Mouse (Mus musculus): Measurements from ENCODE around the gene H2al2a. TPM values are rescaled to one million over a fixed set of nuclear protein-coding genes. Genes with fewer than 3 reads are reported as not detected.
"Not testable (repeated sequence)": the region's sequence is repeated elsewhere in the genome, so short reads cannot be mapped to it uniquely, and the experiment has no call there.

H2al2a gene
- total RNA-seq, 2 experiments from 2014 or later, result not detected

DNA sequence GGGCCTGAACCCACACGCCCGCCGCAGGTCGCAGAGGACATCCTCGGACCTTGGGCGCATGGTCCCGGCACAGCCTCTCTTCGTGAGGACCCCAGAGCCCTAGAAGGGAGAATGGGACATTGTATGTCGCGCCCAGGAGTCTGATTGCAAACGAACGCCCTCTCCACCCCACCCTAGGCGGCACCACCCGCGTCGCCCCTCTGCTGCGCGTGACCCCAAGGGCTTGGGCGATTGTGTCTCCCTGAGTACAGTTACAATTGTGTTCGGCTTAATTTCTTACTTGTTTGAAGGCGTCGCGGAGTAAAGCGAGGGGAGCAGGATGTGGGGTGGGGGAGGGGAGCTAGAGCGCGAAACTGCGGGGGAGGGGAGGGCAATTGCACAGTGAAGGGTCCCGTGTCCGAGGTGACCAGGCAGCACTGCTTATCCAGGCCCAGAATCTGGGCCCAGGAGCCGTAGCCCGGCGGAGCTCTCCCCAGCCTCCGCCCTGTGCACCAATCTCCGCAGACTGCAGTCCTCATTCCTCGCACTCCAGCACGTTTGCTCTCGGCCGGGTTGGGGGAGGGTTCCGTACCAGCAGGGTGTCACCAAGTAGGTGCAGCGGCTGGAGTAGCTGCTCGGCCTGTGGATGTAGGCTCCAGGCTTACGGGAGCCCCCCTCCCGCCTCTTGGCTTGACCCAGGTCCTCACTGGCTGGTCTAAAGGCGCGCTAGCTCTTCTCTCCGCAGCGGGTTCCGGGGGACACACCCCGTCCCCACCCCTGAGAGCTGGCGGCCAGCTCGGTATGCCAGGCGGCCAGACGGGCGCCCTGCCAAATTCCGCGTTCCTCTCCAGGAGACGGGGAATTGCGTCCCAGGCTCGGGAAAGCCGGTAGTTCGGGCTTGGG is 31.6 kb upstream of the H2al2a start:
- peak; percentile 76 to 86 for DNase-seq (ENCODE audit: low spot score in 2 of 2)

DNA sequence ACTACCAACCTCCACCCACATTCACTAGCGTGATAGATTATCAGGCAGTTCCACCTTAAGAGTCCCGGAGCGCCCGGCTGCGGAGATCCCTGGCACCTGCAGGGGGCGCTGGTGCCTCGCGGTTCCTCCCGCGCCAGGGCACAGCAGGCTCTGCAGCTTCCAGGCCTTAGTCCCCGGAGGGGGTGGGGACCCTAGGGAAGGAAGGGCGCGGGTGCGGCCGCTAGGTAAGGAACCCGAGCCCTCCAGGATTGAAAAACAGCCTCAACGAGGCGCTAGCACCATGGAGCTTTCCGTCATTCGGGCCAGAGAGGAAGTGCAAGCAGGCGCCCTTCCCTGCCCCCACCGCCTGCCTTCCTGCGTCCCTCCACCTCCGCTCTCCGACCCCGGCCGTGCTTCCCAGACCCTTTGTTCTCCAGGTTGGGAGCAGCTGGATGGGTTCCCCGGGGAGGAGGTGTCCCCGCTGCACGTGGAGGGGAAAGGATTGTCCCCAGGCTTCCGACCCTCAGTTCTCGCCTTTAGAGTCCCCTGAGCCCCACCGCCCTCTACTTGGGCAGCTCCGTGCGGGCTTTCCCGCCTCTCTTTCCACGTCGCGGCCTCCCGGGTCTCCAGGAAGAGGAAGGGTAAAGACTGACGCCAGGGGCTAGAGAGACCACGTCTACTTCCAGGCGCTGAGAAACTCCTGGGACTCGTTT is 30.8 kb upstream of the H2al2a start:
- peak; percentile 95 for DNase-seq (ENCODE audit: low spot score in 2 of 2)

DNA sequence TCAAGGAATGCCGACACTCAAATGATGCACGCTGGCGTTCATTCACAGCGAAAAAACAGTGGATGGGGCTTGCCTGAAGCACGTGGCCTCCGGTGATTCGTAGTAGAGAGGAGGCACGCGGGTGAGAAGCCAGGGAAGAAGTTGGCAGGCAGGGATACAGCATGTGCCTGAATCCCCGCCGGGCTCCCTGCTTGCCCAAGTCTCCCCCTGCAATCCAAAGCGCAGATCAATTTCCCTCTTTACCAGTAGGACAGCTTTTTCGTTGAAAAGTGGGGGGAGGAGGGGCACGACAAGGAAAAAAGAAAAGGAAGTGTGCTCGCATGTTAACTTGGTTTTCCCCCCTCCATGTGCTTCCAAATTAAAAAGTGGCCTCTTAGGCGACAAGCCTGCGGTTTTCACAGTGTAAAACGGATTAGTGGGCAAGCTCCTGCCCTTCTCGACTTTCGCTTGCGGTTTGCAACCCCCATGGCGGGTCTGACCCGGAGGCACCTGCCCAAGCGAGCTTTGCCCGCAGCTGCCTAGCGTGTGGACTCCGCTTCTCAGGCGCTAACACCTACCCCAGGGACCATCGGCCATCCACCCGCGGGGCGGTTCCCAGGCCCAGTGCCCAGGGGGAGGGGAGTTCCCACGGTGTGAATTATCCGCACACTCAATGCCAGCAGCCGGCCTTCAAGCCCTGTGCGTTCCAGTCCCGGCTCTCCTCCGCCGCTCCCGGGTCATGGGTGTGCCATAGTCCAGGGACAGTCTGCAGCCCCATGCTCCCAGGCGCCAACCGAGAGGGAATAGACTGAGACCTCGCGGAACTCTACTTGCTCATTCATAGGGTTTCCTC is 29.6 kb upstream of the H2al2a start:
- no peak for DNase-seq (ENCODE audit: low spot score in 2 of 2)

DNA sequence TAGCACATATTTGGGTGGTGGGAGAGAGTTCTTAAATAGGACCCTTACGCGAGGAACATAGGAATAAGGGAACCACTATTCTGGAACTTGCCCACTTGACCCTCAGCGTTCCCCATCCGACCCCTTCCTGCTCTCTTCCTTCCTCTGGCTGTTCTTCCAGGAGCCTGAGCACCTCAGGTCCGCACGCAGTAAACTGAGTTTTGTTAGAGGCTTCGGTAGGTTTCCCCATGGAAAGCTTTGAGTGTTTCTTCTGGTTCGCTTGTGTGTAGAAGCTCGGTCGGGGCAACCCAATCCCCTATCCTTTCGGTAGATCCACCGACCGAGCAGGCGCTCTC is 29.0 kb upstream of the H2al2a start:
- no peak for DNase-seq (ENCODE audit: low spot score in 2 of 2)

DNA sequence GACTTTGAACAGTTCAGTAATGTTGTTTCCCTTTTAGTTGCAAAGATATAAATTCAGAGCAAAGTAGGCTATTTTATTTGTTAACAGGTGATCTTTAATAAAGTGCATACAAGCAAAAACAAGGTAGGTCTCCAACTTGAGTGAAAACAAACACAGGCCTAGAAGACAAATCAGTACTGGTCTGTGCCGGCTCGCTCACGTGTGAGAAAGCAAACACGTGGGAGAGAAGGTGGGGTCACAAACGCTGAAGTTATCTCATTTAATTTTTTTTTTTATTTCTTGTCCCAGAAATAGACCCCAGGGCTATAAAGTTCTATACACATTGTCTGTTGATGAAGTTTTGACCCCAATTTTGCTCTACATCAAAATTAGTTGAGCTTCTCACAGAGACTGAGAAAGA is 28.4 kb upstream of the H2al2a start:
- no peak for DNase-seq (ENCODE audit: low spot score in 2 of 2)

DNA sequence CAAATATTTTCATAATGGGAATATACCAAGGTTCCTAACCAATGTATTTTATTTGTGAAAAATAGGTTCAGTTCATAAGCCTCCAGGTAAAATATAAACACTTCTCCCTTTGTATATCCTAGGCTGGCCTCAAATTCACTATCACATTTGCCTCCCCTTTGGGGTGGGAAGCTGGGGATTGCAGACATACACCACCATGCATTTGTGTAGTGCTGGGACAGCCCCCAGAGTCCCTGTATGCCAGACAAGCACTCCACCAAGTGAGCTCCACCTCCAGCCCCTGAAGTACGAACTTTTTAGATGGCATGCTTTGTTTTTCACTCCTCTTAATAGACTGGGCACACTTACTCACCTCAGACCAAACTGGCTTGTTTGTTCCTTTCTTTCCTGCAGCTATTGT is 26.1 kb upstream of the H2al2a start:
- DNase-seq (ENCODE audit: low spot score in 2 of 2), result no peak

DNA sequence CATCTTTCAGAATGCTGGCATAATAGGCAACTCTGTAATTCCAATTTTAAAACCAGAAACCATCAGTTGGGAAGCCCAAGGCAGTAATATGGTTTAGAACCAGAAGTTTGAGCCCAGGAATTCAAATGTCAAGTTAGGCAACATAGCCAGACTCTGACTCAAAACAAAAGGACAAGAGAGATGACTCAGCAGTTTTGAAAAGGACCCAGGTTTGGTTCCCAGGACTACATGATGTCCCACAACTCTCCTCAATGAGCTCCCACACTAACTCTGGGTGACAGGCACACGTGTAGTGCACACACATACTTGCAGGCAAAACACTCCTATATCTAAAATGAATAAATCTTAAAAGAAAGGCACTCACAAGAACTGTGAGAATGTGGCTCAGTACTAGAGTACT is 22.4 kb upstream of the H2al2a start:
- DNase-seq (ENCODE audit: low spot score in 2 of 2), result no peak

DNA sequence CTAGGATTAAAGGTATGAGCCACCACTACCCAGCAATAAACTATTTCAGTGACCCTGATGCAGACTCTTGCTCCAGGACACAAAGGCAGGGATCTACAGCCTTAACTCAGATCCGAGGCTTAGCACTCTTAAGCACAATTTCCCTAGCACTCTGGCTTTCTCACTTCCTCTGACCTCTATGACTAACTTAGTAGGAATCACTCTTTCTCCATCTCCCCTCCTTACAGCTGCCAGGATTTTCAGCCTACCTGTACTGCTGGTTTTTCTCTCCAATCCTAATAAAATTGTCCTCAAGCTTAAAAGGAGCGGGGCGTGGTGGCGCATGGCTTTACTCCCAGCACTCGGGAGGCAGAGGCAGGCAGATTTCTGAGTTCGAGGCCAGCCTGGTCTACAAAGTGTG is 20.6 kb upstream of the H2al2a start:
- DNase-seq (ENCODE audit: low spot score in 2 of 2), result no peak

DNA sequence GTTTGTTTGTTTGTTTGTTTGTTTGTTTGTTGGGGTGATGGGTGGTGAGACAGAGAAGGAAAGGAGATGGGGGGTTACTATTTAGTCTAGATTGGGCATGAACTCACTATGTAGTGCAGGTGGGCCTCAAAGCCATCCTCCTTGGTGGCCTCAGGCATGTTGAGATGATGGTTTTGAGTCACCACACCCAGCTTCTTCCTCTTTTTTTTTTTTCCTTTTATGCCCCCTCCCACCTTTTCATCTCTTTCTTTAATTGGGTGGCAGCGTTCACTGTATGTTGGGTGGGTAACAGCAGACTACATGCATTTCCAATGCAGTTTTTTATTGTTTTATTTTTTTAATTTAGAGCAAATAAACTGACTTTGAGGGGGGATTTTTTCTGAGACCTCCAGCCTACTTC is 19.9 kb upstream of the H2al2a start:
- no peak for DNase-seq (ENCODE audit: low spot score in 2 of 2)

DNA sequence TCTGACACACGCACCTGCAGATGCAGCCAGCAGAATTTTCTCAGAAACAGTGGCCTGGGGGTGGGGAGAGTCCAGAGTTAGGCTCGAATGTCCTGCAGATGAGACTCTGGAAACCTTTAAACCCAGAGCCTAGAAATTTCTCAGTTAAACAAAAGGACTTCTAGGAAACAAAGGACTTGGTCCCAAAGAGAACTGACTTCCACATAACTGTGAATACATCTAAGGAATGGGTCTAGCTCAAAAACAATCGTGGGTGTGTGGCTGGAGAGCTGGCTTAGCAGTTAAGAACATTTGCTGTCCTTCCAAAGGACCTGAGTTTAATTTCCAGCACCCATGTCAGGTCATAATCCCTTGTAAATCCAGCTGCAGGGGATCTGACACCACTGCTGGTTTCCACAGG is 18.8 kb upstream of the H2al2a start:
- no peak for DNase-seq (ENCODE audit: low spot score in 2 of 2)

DNA sequence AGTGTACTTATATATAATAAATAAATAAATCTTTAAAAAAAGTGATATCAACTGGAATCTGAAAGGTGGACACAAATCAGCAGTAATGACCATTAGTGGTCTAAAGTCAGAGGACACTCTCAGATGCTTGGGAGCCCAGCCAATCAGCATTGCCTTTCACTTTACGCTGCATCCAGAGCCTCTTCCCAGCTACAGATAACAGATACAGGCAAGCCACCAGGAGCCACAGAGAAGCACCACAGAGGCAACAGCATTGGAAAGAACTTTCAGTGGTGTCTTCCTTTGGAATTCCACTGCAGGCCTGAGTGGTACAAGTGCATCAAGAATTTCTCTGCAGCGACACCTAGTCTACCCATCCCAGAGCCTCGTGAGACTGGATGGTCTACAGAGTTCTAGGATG is 16.1 kb upstream of the H2al2a start:
- no peak for DNase-seq (ENCODE audit: low spot score in 2 of 2)

DNA sequence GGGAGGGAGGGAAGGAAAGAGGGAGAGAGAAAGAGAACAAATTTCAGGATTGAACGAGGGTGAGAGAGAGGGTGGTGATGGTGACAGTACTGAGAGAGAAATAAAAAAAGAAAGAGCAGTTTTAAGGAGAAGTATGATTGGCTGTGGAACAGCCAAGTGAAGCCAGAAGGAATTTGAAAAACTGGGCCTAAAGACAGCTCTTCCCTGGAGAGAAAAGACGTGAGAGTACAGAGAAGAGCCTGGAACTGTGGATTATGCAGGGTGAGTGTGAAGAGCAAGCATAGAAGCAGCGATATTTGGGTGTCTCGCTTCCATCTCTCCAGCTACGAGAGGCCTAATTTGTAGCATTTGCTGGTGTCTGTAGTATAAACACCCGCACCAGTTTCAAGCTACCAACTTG is 14.5 kb upstream of the H2al2a start:
- DNase-seq (ENCODE audit: low spot score in 2 of 2), result no peak

DNA sequence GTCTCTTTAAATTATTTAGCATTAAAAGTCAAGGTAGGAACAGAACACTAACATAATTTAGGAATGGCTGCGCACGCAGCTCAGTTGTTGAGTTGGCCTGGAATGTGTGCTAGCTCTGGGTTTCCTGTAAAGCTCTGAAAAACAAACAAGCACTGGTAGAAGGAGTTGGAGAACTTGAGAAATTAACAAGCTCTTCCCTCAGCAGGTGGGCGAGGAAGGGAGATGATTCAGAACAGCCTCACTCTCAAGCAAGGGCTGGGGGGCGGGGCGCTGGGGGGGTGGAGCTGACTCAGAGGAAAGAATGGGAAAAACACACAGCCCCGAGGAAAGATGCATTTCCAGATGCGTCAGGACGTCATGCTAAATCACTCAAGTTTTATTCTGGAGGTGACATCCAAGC is 8.4 kb upstream of the H2al2a start:
- DNase-seq (ENCODE audit: low spot score in 2 of 2), result peak; percentile 22 to 26

DNA sequence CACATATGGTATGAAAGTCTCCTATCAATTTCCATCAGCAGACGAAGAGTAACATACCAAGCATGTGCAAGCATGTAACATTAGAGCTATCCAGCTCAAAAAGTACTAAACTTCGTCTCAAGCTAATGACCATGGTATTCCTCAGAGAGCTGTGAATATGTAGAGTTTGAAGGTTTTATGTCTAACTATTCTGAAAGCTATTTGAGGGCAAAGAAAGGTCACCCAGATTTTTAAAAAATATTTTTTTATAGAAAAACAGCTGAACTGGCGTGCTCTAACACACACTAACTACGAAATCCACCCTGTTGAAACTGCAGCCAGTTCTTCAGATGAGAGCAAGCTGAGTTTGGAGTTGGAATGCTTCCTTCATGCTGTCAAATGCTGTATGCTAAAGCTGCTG is 7.5 kb upstream of the H2al2a start:
- DNase-seq (ENCODE audit: low spot score in 2 of 2), result no peak

DNA sequence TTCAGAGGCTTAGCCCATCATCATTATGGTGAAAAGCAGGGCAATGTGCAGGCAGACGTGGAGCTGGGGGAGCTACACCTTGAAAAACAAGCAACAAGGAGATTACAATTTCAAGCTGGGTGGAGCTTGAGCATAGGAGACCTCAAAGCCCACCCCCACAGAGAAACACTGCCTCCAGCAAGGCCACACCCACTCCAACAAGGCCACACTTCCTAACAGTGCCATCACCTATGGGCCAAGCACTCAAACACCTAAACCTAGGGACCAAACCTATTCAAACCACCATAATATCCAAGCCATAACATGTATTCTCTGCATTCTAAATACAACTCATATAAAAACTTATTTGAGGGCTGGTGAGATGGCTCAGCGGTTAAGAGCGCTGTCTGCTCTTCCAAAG is 5.5 kb upstream of the H2al2a start:
- DNase-seq (ENCODE audit: low spot score in 2 of 2), result no peak

DNA sequence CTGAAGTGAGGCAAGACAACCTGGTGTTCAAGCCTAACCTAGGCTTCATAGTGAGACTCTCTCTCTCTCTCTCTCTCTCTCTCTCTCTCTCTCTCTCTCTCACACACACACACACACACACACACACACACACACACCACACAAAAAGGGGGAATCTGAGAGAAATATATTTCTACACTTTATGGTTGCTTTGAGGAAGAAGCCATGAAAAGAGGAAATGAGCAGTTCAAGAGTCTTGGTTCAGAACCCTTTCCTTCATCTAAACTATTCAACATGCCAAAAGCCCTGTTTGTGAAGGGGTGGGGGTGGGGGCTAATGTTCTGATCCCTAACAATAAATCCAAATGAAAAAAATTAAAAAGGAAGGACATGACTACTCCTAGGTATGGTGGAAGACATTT is 7.2 kb downstream of the H2al2a start:
- DNase-seq (ENCODE audit: low spot score in 2 of 2), result no peak

DNA sequence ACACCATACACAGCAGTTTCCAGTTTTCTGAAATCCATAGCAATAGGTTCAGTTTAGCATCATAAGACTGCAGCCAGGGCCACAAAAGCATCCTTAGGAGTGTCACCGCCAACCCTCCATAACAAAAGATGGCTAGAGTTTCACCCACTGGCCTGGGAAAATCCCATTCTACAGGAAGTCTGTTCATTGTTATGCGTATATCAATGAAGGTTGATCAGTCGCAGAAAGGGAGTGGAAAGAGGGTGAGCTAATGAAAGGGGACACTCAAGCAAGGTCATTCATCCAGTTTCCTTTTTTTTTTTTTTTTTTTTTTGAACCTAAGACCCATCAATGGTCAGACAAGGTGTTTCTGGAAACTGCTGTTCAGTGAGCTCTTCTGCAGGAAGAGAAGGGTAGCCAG is 7.6 kb downstream of the H2al2a start:
- no peak for DNase-seq (ENCODE audit: low spot score in 2 of 2)

DNA sequence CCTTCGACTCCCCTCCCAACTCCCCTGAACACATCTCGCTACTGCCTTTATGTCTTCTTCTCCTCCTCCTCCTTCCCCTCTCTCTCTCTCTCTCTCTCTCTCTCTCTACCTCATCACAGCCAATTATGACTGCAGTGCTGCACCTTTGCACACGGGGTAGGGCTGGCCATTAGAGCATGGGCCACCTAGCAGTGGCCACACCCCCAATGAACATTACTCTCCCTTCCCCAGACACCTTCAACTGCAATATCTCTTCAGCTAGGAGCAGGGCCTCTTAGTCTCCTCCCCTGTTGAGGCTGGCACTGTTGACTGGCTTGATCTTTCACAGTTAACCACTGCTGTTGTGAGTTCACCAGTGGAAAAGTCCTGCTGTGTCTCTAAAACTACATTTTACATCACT is 10.1 kb downstream of the H2al2a start:
- no peak for DNase-seq (ENCODE audit: low spot score in 2 of 2)

DNA sequence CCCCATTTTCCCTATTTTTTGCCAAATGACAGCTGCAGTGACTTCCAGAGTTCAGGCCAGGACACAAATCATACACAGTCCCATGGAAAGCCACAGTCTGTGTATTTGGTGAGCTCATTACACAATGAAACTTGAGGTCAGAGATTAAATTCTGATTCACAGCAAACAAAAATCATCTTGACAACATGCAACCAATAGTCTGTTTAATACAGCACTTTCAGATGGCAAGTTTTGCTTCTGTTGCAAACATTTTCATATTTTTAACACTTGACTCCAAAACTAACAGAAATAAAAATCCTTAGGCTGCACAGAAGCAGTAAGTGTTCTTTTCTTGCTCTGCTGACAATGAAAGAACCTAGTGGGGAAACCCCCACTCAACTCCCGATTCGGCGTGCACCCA is 12.0 kb downstream of the H2al2a start:
- no peak for DNase-seq (ENCODE audit: low spot score in 2 of 2)

DNA sequence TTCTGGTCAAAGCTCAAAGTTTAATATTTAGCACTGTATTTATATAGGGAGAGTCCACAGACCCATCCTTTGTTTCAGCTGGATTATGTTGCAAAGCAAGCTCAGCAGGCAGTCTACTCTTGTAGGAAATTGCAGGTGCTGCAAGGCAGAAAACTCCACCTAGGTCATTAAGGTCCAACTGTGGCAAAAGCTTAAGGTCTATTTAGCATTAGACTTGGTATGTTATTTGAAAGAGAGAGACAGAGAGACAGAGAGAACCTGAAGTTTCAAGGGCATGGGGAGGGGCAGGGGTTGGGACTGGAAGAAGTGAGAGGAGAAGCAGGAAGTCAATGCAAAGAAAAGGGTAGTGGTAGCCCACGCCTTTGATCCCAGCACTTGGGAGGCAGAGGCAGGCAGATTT is 14.0 kb downstream of the H2al2a start:
- DNase-seq (ENCODE audit: low spot score in 2 of 2), result no peak

DNA sequence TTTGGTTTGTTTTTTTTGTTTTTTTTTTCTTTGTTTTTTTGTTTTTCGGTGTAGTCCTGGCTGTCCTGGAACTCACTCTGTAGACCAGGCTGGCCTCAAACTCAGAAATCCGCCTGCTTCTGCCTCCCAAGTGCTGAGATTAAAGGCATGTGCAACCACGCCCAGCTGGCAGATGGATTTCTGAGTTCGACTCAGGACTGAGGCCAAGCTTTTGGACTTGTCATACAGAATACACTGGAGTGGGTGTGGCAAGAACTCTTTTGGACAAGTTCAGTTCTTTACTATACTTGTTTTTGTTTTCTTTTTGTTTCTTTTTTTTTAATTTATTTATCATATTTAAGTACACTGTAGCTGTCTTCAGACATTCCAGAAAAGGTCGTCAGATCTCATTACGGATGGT is 18.1 kb downstream of the H2al2a start:
- DNase-seq (ENCODE audit: low spot score in 2 of 2), result no peak

DNA sequence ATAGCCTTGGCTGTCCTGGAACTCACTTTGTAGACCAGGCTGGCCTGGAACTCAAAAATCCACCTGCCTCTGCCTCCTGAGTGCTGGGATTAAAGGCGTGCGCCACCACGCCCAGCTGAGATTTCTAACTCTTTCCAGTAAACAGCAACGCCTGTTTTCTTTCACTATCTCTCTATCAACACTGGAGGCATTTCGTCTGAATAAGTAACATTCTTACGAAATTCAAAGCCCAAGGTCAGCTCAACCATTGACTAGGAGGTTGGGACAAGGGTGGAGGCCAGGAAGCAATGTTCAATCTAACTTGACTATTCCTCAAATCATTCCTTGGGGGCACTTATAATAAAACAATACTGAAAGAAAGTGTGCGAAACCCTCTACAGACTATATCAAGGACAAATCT is 18.5 kb downstream of the H2al2a start:
- not testable (repeated sequence) for DNase-seq (ENCODE audit: low spot score in 2 of 2)

All from left cerebral cortex, adult 18-20 months (tissue).